Mouse (Mus musculus) forebrain, postnatal 0 days (tissue): ENCODE data around the gene Speg. TPM values are rescaled to one million over a fixed set of nuclear protein-coding genes. Genes with fewer than 3 reads are reported as not detected.

Source experiments
- ATAC-seq: fragments of 200-750 bp; cut with Nextera tagmentation; 2 replicates; pipeline ENCODE4 v1.8.0; 2017; ENCODE audit warnings: mild to moderate bottlenecking, moderate library complexity
- DNase-seq: peaks from one replicate; pipeline ENCODE4 v3.0.0-alpha.2; 2015
- H3K27ac ChIP-seq: fragments of 300-500 bp; sonication (generic); 2 replicates; pipeline ENCODE4 v1.5.1; 2014; ENCODE audit warnings: low read depth, mild to moderate bottlenecking, antibody characterized with exemption, low read length, moderate library complexity, mixed read lengths
- H3K27me3 ChIP-seq: fragments of 300-500 bp; sonication (generic); 2 replicates; pipeline ENCODE4 v1.6.1; 2014; ENCODE audit warnings: mild to moderate bottlenecking, low read length, mixed read lengths; ENCODE audit not compliant: insufficient read depth
- H3K36me3 ChIP-seq: fragments of 300-500 bp; sonication (generic); 2 replicates; pipeline ENCODE4 v1.6.1; 2014; ENCODE audit warnings: mild to moderate bottlenecking, moderate library complexity; ENCODE audit not compliant: insufficient read depth
- H3K4me1 ChIP-seq: fragments of 300-500 bp; sonication (generic); 2 replicates; pipeline ENCODE4 v1.6.1; 2014; ENCODE audit warnings: antibody characterized with exemption; ENCODE audit not compliant: insufficient read depth
- H3K4me2 ChIP-seq: fragments of 300-500 bp; sonication (generic); 2 replicates; pipeline ENCODE4 v1.6.1; 2014; ENCODE audit warnings: low read depth, mild to moderate bottlenecking, moderate library complexity
- H3K4me3 ChIP-seq: fragments of 300-500 bp; sonication (generic); 2 replicates; pipeline ENCODE4 v1.5.1; 2014; ENCODE audit warnings: low read depth, low read length, mixed read lengths
- H3K9ac ChIP-seq: fragments of 300-500 bp; sonication (generic); 2 replicates; pipeline ENCODE4 v1.6.1; 2014; ENCODE audit warnings: mild to moderate bottlenecking
- H3K9me3 ChIP-seq: fragments of 300-500 bp; sonication (generic); 2 replicates; pipeline ENCODE4 v1.6.1; 2016; ENCODE audit warnings: low read length
- CTCF ChIP-seq: sonication (generic); IDR thresholded peaks from 2 replicates; pipeline ENCODE4 v1.5.1; 2016; ENCODE audit warnings: antibody characterized with exemption, control low read depth, low read depth
- WGBS: fragments of 180-500 bp; shearing (Covaris S2); extraction: QIAGEN DNeasy Blood & Tissue Kit; methylation state at CpG from one replicate; pipeline ENCODE4 v1.1.7; 2014; 5-methylcytosine and 5-hydroxymethylcytosine counted together
- polyA plus RNA-seq: library from polyadenylated mRNA; unstranded; fragments of >200 nt; fragmentation: Nextera tagmentation; extraction: Ambion mirVana; gene quantifications from 2 replicates; pipeline ENCODE4 v1.2.1, GENCODE M21; 2015
- total RNA-seq: library from RNA; depleted of rRNA; stranded (reverse); fragments of >200 nt; gene quantifications from 2 replicates; pipeline ENCODE4 v1.2.3, GENCODE M21; 2014

The Speg gene
- total and polyA plus RNA-seq, 2 experiments from 2014 or later: 20.6 to 44.4 TPM

- Histone ChIP-seq H3K4me2 (no peak overlapping the region), H3K9me3 (no peaks in the 10 kb centered on the region), H3K4me3 (no peak overlapping the region), H3K27me3 (no peaks in the 10 kb centered on the region), H3K9ac (no peak overlapping the region; the same call in 1 of the 2 replicates), H3K27ac (peak overlapping the region; percentile 45; the same call in 1 of the 2 replicates), H3K36me3 (no peaks in the 10 kb centered on the region), H3K4me1 (peaks cover 7% of the 10 kb centered on the region; the same call in 1 of the 2 replicates)
- DNase-seq: no peak
- ATAC-seq: peak; percentile 13; the same call in 1 of the 2 replicates
- no peak for TF ChIP-seq CTCF
- WGBS: 89% methylated on average over 3 of the region's 3 CpGs
These were observed 18.7 kb downstream of the Speg start for GRCm38 (mm10) chr1:75393846-75394245.

- Histone ChIP-seq H3K9ac (no peak overlapping the region), H3K27me3 (no peaks in the 10 kb centered on the region), H3K9me3 (no peaks in the 10 kb centered on the region), H3K4me3 (no peak overlapping the region), H3K4me1 (no peaks in the 10 kb centered on the region), H3K27ac (no peak overlapping the region), H3K36me3 (peaks cover 28% of the 10 kb centered on the region), H3K4me2 (no peak overlapping the region)
- TF ChIP-seq CTCF: peak; percentile 68
- WGBS: 15% methylated on average over 9 of the region's 9 CpGs
- peak; percentile 28; the same call in 1 of the 2 replicates for ATAC-seq
- DNase-seq: peak; percentile 68
These were observed 23.8 kb downstream of the Speg start for GRCm38 (mm10) chr1:75398761-75399402.

- H3K4me3 ChIP-seq: no peak overlapping the region
- no peak overlapping the region for H3K9ac ChIP-seq
- H3K27me3 ChIP-seq: no peaks in the 10 kb centered on the region
- 17% methylated on average over 15 of the region's 15 CpGs for WGBS
- no peaks in the 10 kb centered on the region for H3K9me3 ChIP-seq
- no peaks in the 10 kb centered on the region for H3K4me1 ChIP-seq
- TF ChIP-seq CTCF: no peak
- H3K27ac ChIP-seq: no peak overlapping the region
- 0 out of 2 replicates have a peak overlapping the region, but pooled peaks have one; percentile 2 for H3K4me2 ChIP-seq
- H3K36me3 ChIP-seq: peaks cover 38% of the 10 kb centered on the region
- ATAC-seq (peak; percentile 78), DNase-seq (no peak)
These were observed 24.8 kb downstream of the Speg start for GRCm38 (mm10) chr1:75399755-75400492.

- Histone ChIP-seq H3K9me3 (no peaks in the 10 kb centered on the region), H3K4me2 (0 out of 2 replicates have a peak overlapping the region, but pooled peaks have one; percentile 2), H3K9ac (no peak overlapping the region), H3K4me1 (no peaks in the 10 kb centered on the region), H3K36me3 (peaks cover 39% of the 10 kb centered on the region), H3K4me3 (no peak overlapping the region), H3K27ac (no peak overlapping the region), H3K27me3 (no peaks in the 10 kb centered on the region)
- no peak for DNase-seq
- no peak for ATAC-seq
- 39% methylated on average over 6 of the region's 6 CpGs for WGBS
- TF ChIP-seq CTCF: no peak
These were observed 25.5 kb downstream of the Speg start for GRCm38 (mm10) chr1:75400493-75401115.

- ATAC-seq (no peak), DNase-seq (no peak)
- Histone ChIP-seq H3K4me1 (no peaks in the 10 kb centered on the region), H3K4me3 (no peak overlapping the region), H3K9me3 (no peaks in the 10 kb centered on the region), H3K27ac (no peak overlapping the region), H3K27me3 (no peaks in the 10 kb centered on the region), H3K9ac (no peak overlapping the region), H3K4me2 (no peak overlapping the region), H3K36me3 (peaks cover 55% of the 10 kb centered on the region)
- WGBS: 64% methylated on average over 3 of the region's 3 CpGs
- TF ChIP-seq CTCF: no peak
These were observed 30.4 kb downstream of the Speg start for GRCm38 (mm10) chr1:75405547-75405946.

- ATAC-seq (no peak), DNase-seq (no peak)
These were observed 31.1 kb downstream of the Speg start for GRCm38 (mm10) chr1:75406173-75406572.

More at GRCm38 (mm10) chr1:75406173-75406572, 31.1 kb downstream of the Speg start:
- no peak overlapping the region for H3K27ac ChIP-seq
- no peak overlapping the region for H3K9ac ChIP-seq
- H3K9me3 ChIP-seq: no peaks in the 10 kb centered on the region
- H3K4me3 ChIP-seq: no peak overlapping the region
- H3K4me1 ChIP-seq: no peaks in the 10 kb centered on the region
- TF ChIP-seq CTCF: no peak
- H3K36me3 ChIP-seq: peaks cover 51% of the 10 kb centered on the region
- H3K4me2 ChIP-seq: no peak overlapping the region
- WGBS: 95% methylated on average over 15 of the region's 15 CpGs
- no peaks in the 10 kb centered on the region for H3K27me3 ChIP-seq
